ENCODE assay signal across 8 mouse cellular contexts in the genomic region with DNA sequence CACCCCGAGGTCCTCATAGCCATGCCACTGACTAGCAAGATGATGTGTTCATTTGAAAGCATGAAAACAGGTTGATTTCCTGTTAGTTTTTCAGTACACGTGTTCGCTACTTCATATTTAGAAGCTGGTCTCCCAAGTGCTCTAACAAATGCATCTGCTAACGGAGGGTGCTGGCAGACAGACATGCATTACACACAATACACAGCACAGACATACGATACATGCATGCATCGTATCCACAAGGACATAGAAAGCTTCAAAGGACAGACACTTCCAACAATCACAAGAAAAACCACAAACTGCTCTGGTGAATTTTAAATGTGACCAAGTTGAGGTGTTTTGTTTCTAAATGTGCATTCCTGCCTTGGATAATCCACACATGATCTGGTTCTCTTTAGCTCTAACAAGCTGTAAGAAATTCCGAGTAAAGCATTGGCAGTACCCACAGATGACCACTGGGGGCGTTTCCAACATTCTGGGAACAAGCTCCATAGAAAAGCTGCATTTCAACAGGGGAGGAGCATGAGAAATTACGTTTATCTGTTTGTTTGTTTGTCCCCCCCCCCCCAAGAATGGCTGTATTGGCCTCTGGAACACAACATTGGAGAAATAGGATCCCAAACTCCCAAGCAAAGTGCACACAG. TPM values are rescaled to one million over a fixed set of nuclear protein-coding genes. Genes with fewer than 3 reads are reported as not detected.
DNase-seq lines count a peak whose midpoint lies in the region; ATAC-seq and TF ChIP-seq lines count a peak whose summit lies in the region.

No protein-coding gene starts in this region.

- WGBS in intestine, postnatal 0 days, result 65% methylated on average over 9 of the region's 9 CpGs
- WGBS in intestine, embryonic 16.5 days, result 60% methylated on average over 9 of the region's 9 CpGs
- WGBS in neural tube, embryonic 11.5 days, result 63% methylated on average over 9 of the region's 9 CpGs

- no peaks in the 10 kb centered on the region for H3K36me3 ChIP-seq in intestine, postnatal 0 days (ENCODE audit: control insufficient read depth, insufficient read depth)
- no peaks in the 10 kb centered on the region for H3K36me3 ChIP-seq in intestine, embryonic 16.5 days (ENCODE audit: control insufficient read depth, insufficient read depth, low read length)
- H3K36me3 ChIP-seq in neural tube, embryonic 11.5 days (ENCODE audit: control insufficient read depth, insufficient read depth, low read length), result no peaks in the 10 kb centered on the region

- peaks cover 9% of the 10 kb centered on the region; the same call in 1 of the 2 replicates for H3K4me1 ChIP-seq in intestine, postnatal 0 days (replicated peaks; ENCODE audit: control insufficient read depth, insufficient read depth, low read length)
- peaks cover 3% of the 10 kb centered on the region; the same call in 1 of the 2 replicates for H3K4me1 ChIP-seq in intestine, embryonic 16.5 days (ENCODE audit: control insufficient read depth, insufficient read depth, low read length)
- H3K4me1 ChIP-seq in neural tube, embryonic 11.5 days (ENCODE audit: control insufficient read depth, insufficient read depth, low read length), result no peaks in the 10 kb centered on the region

- peak; percentile 51 for DNase-seq in MN1 (ENCODE audit: low spot score)
- peak; percentile 52 to 65 for DNase-seq in cerebellum, postnatal 4 days (ENCODE audit: low spot score in 2 of 2)
- peak; percentile 82 to 91 for DNase-seq in left cerebral cortex, postnatal 14 days (ENCODE audit: low spot score in 2 of 2)
- peak; percentile 63 for DNase-seq in neural tube, embryonic 11.5 days (ENCODE audit: low spot score)
- no peak for DNase-seq in ovary, postnatal 36 days (ENCODE audit: low spot score)

- H3K4me3 ChIP-seq in intestine, postnatal 0 days (ENCODE audit: low read depth, low read length), result no peak overlapping the region
- H3K4me3 ChIP-seq in intestine, embryonic 16.5 days (ENCODE audit: low read length), result no peak overlapping the region
- no peak overlapping the region for H3K4me3 ChIP-seq in neural tube, embryonic 11.5 days (ENCODE audit: low read depth, low read length)

- peak; percentile 79 for TF ChIP-seq CTCF in intestine, postnatal 0 days (IDR thresholded peaks at IDR 0.05; ENCODE audit: low read depth)

- H3K27ac ChIP-seq in intestine, postnatal 0 days (ENCODE audit: low read depth, low read length), result no peak overlapping the region
- no peak overlapping the region for H3K27ac ChIP-seq in intestine, embryonic 16.5 days (ENCODE audit: low read length)
- H3K27ac ChIP-seq in neural tube, embryonic 11.5 days (ENCODE audit: low read depth, low read length), result no peak overlapping the region

- H3K9me3 ChIP-seq in intestine, postnatal 0 days (ENCODE audit: control insufficient read depth), result no peaks in the 10 kb centered on the region
- H3K9me3 ChIP-seq in intestine, embryonic 16.5 days (ENCODE audit: control insufficient read depth, low read length), result no peaks in the 10 kb centered on the region
- H3K9me3 ChIP-seq in neural tube, embryonic 11.5 days (ENCODE audit: control insufficient read depth, low read length), result no peaks in the 10 kb centered on the region

- no peaks in the 10 kb centered on the region for H3K27me3 ChIP-seq in intestine, postnatal 0 days (replicated peaks; ENCODE audit: control insufficient read depth, insufficient read depth, low read length)
- no peaks in the 10 kb centered on the region for H3K27me3 ChIP-seq in intestine, embryonic 16.5 days (replicated peaks; ENCODE audit: control insufficient read depth, insufficient read depth, low read length)
- no peaks in the 10 kb centered on the region for H3K27me3 ChIP-seq in neural tube, embryonic 11.5 days (ENCODE audit: control insufficient read depth, insufficient read depth, low read length)

- H3K4me2 ChIP-seq in intestine, postnatal 0 days (replicated peaks; ENCODE audit: low read depth), result no peak overlapping the region
- H3K4me2 ChIP-seq in intestine, embryonic 16.5 days (ENCODE audit: low read depth, low read length), result no peak overlapping the region
- H3K4me2 ChIP-seq in neural tube, embryonic 11.5 days (ENCODE audit: low read depth), result no peak overlapping the region

- ATAC-seq in intestine, postnatal 0 days, result no peak
- ATAC-seq in intestine, embryonic 16.5 days, result no peak
- ATAC-seq in granulocyte monocyte progenitor cell, adult 5-6 weeks (replicated peaks; ENCODE audit: poor library complexity, severe bottlenecking), result peak; percentile 62
- no peak for ATAC-seq in neural tube, embryonic 11.5 days (ENCODE audit: insufficient read depth, low FRiP score, low TSS enrichment)

- no peak overlapping the region for H3K9ac ChIP-seq in intestine, postnatal 0 days (ENCODE audit: low read depth, low read length)
- no peak overlapping the region for H3K9ac ChIP-seq in intestine, embryonic 16.5 days (ENCODE audit: low read depth, low read length)
- no peak overlapping the region for H3K9ac ChIP-seq in neural tube, embryonic 11.5 days (ENCODE audit: low read length)

- intact Hi-C loops in left cerebral cortex, postnatal 14 days (cut with DNase I), result no loop called here

RNA-seq across cellular contexts. Expression of gene Ckmt2, which starts 5.3 kb away (rescaled TPM):
- polyA plus RNA-seq in intestine, postnatal 0 days (2015; fragmentation: Nextera tagmentation; extraction: Ambion mirVana), result 3.9 and 4.4 TPM in 2 replicates
- polyA plus RNA-seq in intestine, embryonic 16.5 days (2015; fragmentation: Nextera tagmentation; extraction: Ambion mirVana), result 2.8 and 3.3 TPM in 2 replicates
- total RNA-seq in granulocyte monocyte progenitor cell, adult 5-6 weeks (2014; fragmentation: Nextera tagmentation), result not detected in 2 replicates
- total RNA-seq in granulocyte monocyte progenitor cell, adult 5-6 weeks (2017), result not detected in 2 replicates
- total RNA-seq in left cerebral cortex, postnatal 14 days (2021), result not detected
- polyA plus RNA-seq in neural tube, embryonic 11.5 days (2014; fragmentation: Nextera tagmentation; extraction: Ambion mirVana), result not detected in 2 replicates
